Mouse (Mus musculus): Measurements from ENCODE around the gene Ddx3y. TPM values are rescaled to one million over a fixed set of nuclear protein-coding genes. Genes with fewer than 3 reads are reported as not detected.

Gene Ddx3y
- polyA plus RNA-seq (2015; fragmentation: Nextera tagmentation; extraction: Ambion mirVana), result not detected in 2 replicates

GRCm38 (mm10) chrY:1286171-1286795 is at the start of gene Ddx3y:
Ddx3y (minus strand) TSS chrY:1286629.
- ATAC-seq, result peak; percentile 98
- Histone ChIP-seq H3K4me2 (replicated peaks; ENCODE audit: low read depth, low read length) (peak within 1 kb of the TSS; percentile 5; the same call in 1 of the 2 replicates), H3K36me3 (ENCODE audit: insufficient read depth, low read length) (no peaks in the 10 kb centered on the region), H3K27me3 (replicated peaks; ENCODE audit: insufficient read depth, low read length) (no peaks in the 10 kb centered on the region), H3K9me3 (ENCODE audit: low read length) (no peaks in the 10 kb centered on the region), H3K9ac (replicated peaks; ENCODE audit: low read depth) (peak within 1 kb of the TSS; percentile 34; the same call in 1 of the 2 replicates), H3K4me3 (ENCODE audit: low read depth, low read length) (peak within 1 kb of the TSS; percentile 38), H3K27ac (ENCODE audit: low read length) (peak within 1 kb of the TSS; percentile 69; the same call in 1 of the 2 replicates), H3K4me1 (ENCODE audit: insufficient read depth, low read depth, low read length) (no peaks in the 10 kb centered on the region)
- 6% methylated on average over 30 of the region's 31 CpGs for WGBS
- DNase-seq (ENCODE audit: low spot score), result peak; percentile 78
- TF ChIP-seq EP300 (IDR thresholded peaks at IDR 0.05), result no peak
- no peak for TF ChIP-seq CTCF (IDR thresholded peaks at IDR 0.05)

- no peak for TF ChIP-seq EP300 (IDR thresholded peaks at IDR 0.05)
- TF ChIP-seq CTCF (IDR thresholded peaks at IDR 0.05), result no peak
- Histone ChIP-seq H3K4me3 (ENCODE audit: low read depth, low read length) (no peak overlapping the region), H3K27me3 (replicated peaks; ENCODE audit: insufficient read depth, low read length) (no peaks in the 10 kb centered on the region), H3K9ac (replicated peaks; ENCODE audit: low read depth) (no peak overlapping the region), H3K27ac (ENCODE audit: low read length) (no peak overlapping the region), H3K4me2 (replicated peaks; ENCODE audit: low read depth, low read length) (no peak overlapping the region), H3K9me3 (ENCODE audit: low read length) (no peaks in the 10 kb centered on the region), H3K36me3 (ENCODE audit: insufficient read depth, low read length) (no peaks in the 10 kb centered on the region), H3K4me1 (ENCODE audit: insufficient read depth, low read depth, low read length) (no peaks in the 10 kb centered on the region)
- no peak for ATAC-seq
- DNase-seq (ENCODE audit: low spot score), result no peak
These were observed 7.3 kb upstream of the Ddx3y start for GRCm38 (mm10) chrY:1293708-1294107.

- Histone ChIP-seq H3K9me3 (ENCODE audit: low read length) (no peaks in the 10 kb centered on the region), H3K4me2 (replicated peaks; ENCODE audit: low read depth, low read length) (peak overlapping the region; percentile 5; the same call in 1 of the 2 replicates), H3K27me3 (replicated peaks; ENCODE audit: insufficient read depth, low read length) (no peaks in the 10 kb centered on the region), H3K9ac (replicated peaks; ENCODE audit: low read depth) (peak overlapping the region; percentile 34; the same call in 1 of the 2 replicates), H3K4me3 (ENCODE audit: low read depth, low read length) (peak overlapping the region; percentile 38), H3K27ac (ENCODE audit: low read length) (peak overlapping the region; percentile 69; the same call in 1 of the 2 replicates), H3K4me1 (ENCODE audit: insufficient read depth, low read depth, low read length) (no peaks in the 10 kb centered on the region), H3K36me3 (ENCODE audit: insufficient read depth, low read length) (no peaks in the 10 kb centered on the region)
- TF ChIP-seq EP300 (IDR thresholded peaks at IDR 0.05), result no peak
- WGBS, result 4% methylated on average over 12 of the region's 12 CpGs
- peak; percentile 56 for ATAC-seq
- peak; percentile 14 for DNase-seq (ENCODE audit: low spot score)
These were observed 694 bp downstream of the Ddx3y start for GRCm38 (mm10) chrY:1285735-1286134.

- Histone ChIP-seq H3K9ac (replicated peaks; ENCODE audit: low read depth) (no peak overlapping the region), H3K27me3 (replicated peaks; ENCODE audit: insufficient read depth, low read length) (no peaks in the 10 kb centered on the region), H3K9me3 (ENCODE audit: low read length) (no peaks in the 10 kb centered on the region), H3K27ac (ENCODE audit: low read length) (no peak overlapping the region), H3K4me3 (ENCODE audit: low read depth, low read length) (no peak overlapping the region), H3K4me2 (replicated peaks; ENCODE audit: low read depth, low read length) (no peak overlapping the region), H3K36me3 (ENCODE audit: insufficient read depth, low read length) (no peaks in the 10 kb centered on the region), H3K4me1 (ENCODE audit: insufficient read depth, low read depth, low read length) (no peaks in the 10 kb centered on the region)
- TF ChIP-seq EP300 (IDR thresholded peaks at IDR 0.05) (no peak), CTCF (IDR thresholded peaks at IDR 0.05) (no peak)
- ATAC-seq (no peak), DNase-seq (ENCODE audit: low spot score) (no peak)
- 42% methylated on average over 5 of the region's 6 CpGs for WGBS
These were observed 40.3 kb downstream of the Ddx3y start for GRCm38 (mm10) chrY:1246117-1246516.

GRCm38 (mm10) chrY:1245426-1245863 is 41.0 kb downstream of the Ddx3y start, which contains the start of gene Uty:
Uty (minus strand) TSS chrY:1245759.
- ATAC-seq (peak; percentile 95), DNase-seq (ENCODE audit: low spot score) (peak; percentile 74)
- Histone ChIP-seq H3K9ac (replicated peaks; ENCODE audit: low read depth) (peak within 1 kb of the TSS; percentile 39), H3K27ac (ENCODE audit: low read length) (peak within 1 kb of the TSS; percentile 78), H3K27me3 (replicated peaks; ENCODE audit: insufficient read depth, low read length) (no peaks in the 10 kb centered on the region), H3K4me3 (ENCODE audit: low read depth, low read length) (peak within 1 kb of the TSS; percentile 42), H3K36me3 (ENCODE audit: insufficient read depth, low read length) (no peaks in the 10 kb centered on the region), H3K4me1 (ENCODE audit: insufficient read depth, low read depth, low read length) (no peaks in the 10 kb centered on the region), H3K9me3 (ENCODE audit: low read length) (no peaks in the 10 kb centered on the region), H3K4me2 (replicated peaks; ENCODE audit: low read depth, low read length) (peak within 1 kb of the TSS; percentile 34)
- under 1% methylated on average over 16 of the region's 21 CpGs for whole genome bisulfite sequencing
- no peak for TF ChIP-seq EP300 (IDR thresholded peaks at IDR 0.05)
- no peak for TF ChIP-seq CTCF (IDR thresholded peaks at IDR 0.05)

GRCm38 (mm10) chrY:1244940-1245339 is 41.5 kb downstream of the Ddx3y start:
- no peaks in the 10 kb centered on the region for H3K9me3 ChIP-seq (ENCODE audit: low read length)
- peak overlapping the region; percentile 78 for H3K27ac ChIP-seq (ENCODE audit: low read length)
- H3K4me1 ChIP-seq (ENCODE audit: insufficient read depth, low read depth, low read length), result no peaks in the 10 kb centered on the region
- H3K9ac ChIP-seq (replicated peaks; ENCODE audit: low read depth), result peak overlapping the region; percentile 39
- H3K4me3 ChIP-seq (ENCODE audit: low read depth, low read length), result peak overlapping the region; percentile 42
- no peaks in the 10 kb centered on the region for H3K27me3 ChIP-seq (replicated peaks; ENCODE audit: insufficient read depth, low read length)
- no peaks in the 10 kb centered on the region for H3K36me3 ChIP-seq (ENCODE audit: insufficient read depth, low read length)
- peak overlapping the region; percentile 34 for H3K4me2 ChIP-seq (replicated peaks; ENCODE audit: low read depth, low read length)
- 0 out of 2 replicates have a peak, but pooled peaks have one; percentile 3 for ATAC-seq
- peak; percentile 4 for DNase-seq (ENCODE audit: low spot score)
- TF ChIP-seq EP300 (IDR thresholded peaks at IDR 0.05) (no peak), CTCF (IDR thresholded peaks at IDR 0.05) (no peak)
- WGBS, result under 1% methylated on average over 9 of the region's 9 CpGs

All from lung, postnatal 0 days (tissue).